Mouse (Mus musculus) embryo, embryonic 11.5 days (tissue): ENCODE data around the gene Znrf1.

Experiments used
- DNase-seq: peaks from one replicate; pipeline ENCODE4 v3.0.0-alpha.2; 2012; ENCODE audit warnings: low read depth, low spot score

Znrf1 gene

GRCm38 (mm10) chr8:111568029-111568428, 32.1 kb downstream of the Znrf1 start:
- DNase-seq = no peak

GRCm38 (mm10) chr8:111569926-111570325, 34.0 kb downstream of the Znrf1 start:
- DNase-seq = no peak

- DNase-seq = no peak
Measured at GRCm38 (mm10) chr8:111570432-111570831, 34.5 kb downstream of the Znrf1 start.

GRCm38 (mm10) chr8:111571661-111572060, 35.8 kb downstream of the Znrf1 start:
- no peak for DNase-seq

GRCm38 (mm10) chr8:111572431-111572830, 36.5 kb downstream of the Znrf1 start:
- no peak for DNase-seq

- DNase-seq = peak; percentile 7
Measured at GRCm38 (mm10) chr8:111573583-111573982, 37.7 kb downstream of the Znrf1 start.

- DNase-seq = no peak
Measured at GRCm38 (mm10) chr8:111574016-111574415, 38.1 kb downstream of the Znrf1 start.

- DNase-seq = no peak
Measured at GRCm38 (mm10) chr8:111575492-111575891, 39.6 kb downstream of the Znrf1 start.

GRCm38 (mm10) chr8:111576501-111576900, 40.6 kb downstream of the Znrf1 start:
- DNase-seq = no peak

- DNase-seq = no peak
Measured at GRCm38 (mm10) chr8:111577880-111578533, 42.1 kb downstream of the Znrf1 start.

GRCm38 (mm10) chr8:111579318-111579717, 43.4 kb downstream of the Znrf1 start:
- DNase-seq = no peak

- no peak for DNase-seq
Measured at GRCm38 (mm10) chr8:111580306-111580705, 44.4 kb downstream of the Znrf1 start.

- DNase-seq = no peak
Measured at GRCm38 (mm10) chr8:111582386-111582785, 46.5 kb downstream of the Znrf1 start.

GRCm38 (mm10) chr8:111584946-111585345, 49.0 kb downstream of the Znrf1 start:
- no peak for DNase-seq

- no peak for DNase-seq
Measured at GRCm38 (mm10) chr8:111587545-111588094, 51.7 kb downstream of the Znrf1 start.

GRCm38 (mm10) chr8:111588336-111588735, 52.4 kb downstream of the Znrf1 start:
- DNase-seq = no peak

- no peak for DNase-seq
Measured at GRCm38 (mm10) chr8:111590214-111590613, 54.3 kb downstream of the Znrf1 start.

GRCm38 (mm10) chr8:111591176-111591575, 55.3 kb downstream of the Znrf1 start:
- no peak for DNase-seq

GRCm38 (mm10) chr8:111592390-111592910, 56.6 kb downstream of the Znrf1 start:
- DNase-seq = no peak

- no peak for DNase-seq
Measured at GRCm38 (mm10) chr8:111594044-111594840, 58.3 kb downstream of the Znrf1 start.

GRCm38 (mm10) chr8:111594951-111595350, 59.1 kb downstream of the Znrf1 start:
- no peak for DNase-seq

GRCm38 (mm10) chr8:111595712-111596484, 60.0 kb downstream of the Znrf1 start:
- no peak for DNase-seq
